Comparison of ENCODE assay signal across 28 mouse cellular contexts in genomic region chr2:166855771-166856170, GRCm38 (mm10).
"Had no signal": no experiment of that assay in that cellular context is flagged by ENCODE, and none has a peak within 500 bp of the region (broad histone marks: within the 10 kb centered on the region; RNA-seq: fewer than 3 reads in every experiment).

No protein-coding gene starts in this region.

- H3K27me3 ChIP-seq: embryonic facial prominence, embryonic 12.5 days; embryonic facial prominence, embryonic 13.5 days; embryonic facial prominence, embryonic 15.5 days; forebrain, embryonic 12.5 days; forebrain, embryonic 13.5 days; forebrain, embryonic 15.5 days had no signal

- H3K9me3 ChIP-seq: embryonic facial prominence, embryonic 13.5 days; embryonic facial prominence, embryonic 15.5 days; forebrain, embryonic 12.5 days; forebrain, embryonic 15.5 days had no signal

- H3K4me1 ChIP-seq: embryonic facial prominence, embryonic 10.5 days; embryonic facial prominence, embryonic 12.5 days; embryonic facial prominence, embryonic 13.5 days; embryonic facial prominence, embryonic 15.5 days; forebrain, embryonic 10.5 days; forebrain, embryonic 12.5 days; forebrain, embryonic 13.5 days; forebrain, embryonic 15.5 days had no signal

- H3K4me3 ChIP-seq: embryonic facial prominence, embryonic 10.5 days; embryonic facial prominence, embryonic 12.5 days; embryonic facial prominence, embryonic 13.5 days; embryonic facial prominence, embryonic 15.5 days; erythroblast, embryonic 14.5 days; forebrain, embryonic 10.5 days; forebrain, embryonic 12.5 days; forebrain, embryonic 13.5 days; forebrain, embryonic 15.5 days; gastrocnemius, adult 2 months; heart, adult 2 months had no signal

- H3K4me2 ChIP-seq: embryonic facial prominence, embryonic 12.5 days; embryonic facial prominence, embryonic 13.5 days; embryonic facial prominence, embryonic 15.5 days; forebrain, embryonic 12.5 days; forebrain, embryonic 13.5 days; forebrain, embryonic 15.5 days had no signal

- DNase-seq: cerebellum, adult 8-10 months; cerebellum, adult 9-10 months; cerebellum, adult 9-11 months; cerebellum, postnatal 10 days; cerebellum, postnatal 14 days; cerebellum, postnatal 25 days; cerebellum, postnatal 36 days; embryo, embryonic 11 days; forebrain, postnatal 0 days; gastrocnemius, adult 2 months; gastrocnemius, postnatal 10 days; gastrocnemius, postnatal 14 days; gastrocnemius, postnatal 25 days; gastrocnemius, postnatal 36 days; heart, adult 11 months; heart, adult 18-20 months; heart, adult 2 months had no signal

- ATAC-seq: forebrain, embryonic 13.5 days; forebrain, embryonic 14.5 days; forebrain, embryonic 15.5 days; forebrain, embryonic 16.5 days; forebrain, postnatal 0 days had no signal

- H3K9ac ChIP-seq: embryonic facial prominence, embryonic 12.5 days; embryonic facial prominence, embryonic 13.5 days; embryonic facial prominence, embryonic 15.5 days; forebrain, embryonic 12.5 days; forebrain, embryonic 13.5 days; forebrain, embryonic 15.5 days; forebrain, postnatal 0 days had no signal

- H3K27ac ChIP-seq: embryonic facial prominence, embryonic 10.5 days; embryonic facial prominence, embryonic 12.5 days; embryonic facial prominence, embryonic 13.5 days; embryonic facial prominence, embryonic 15.5 days; forebrain, embryonic 10.5 days; forebrain, embryonic 12.5 days; forebrain, embryonic 13.5 days; forebrain, embryonic 15.5 days; gastrocnemius, adult 2 months; heart, adult 2 months had no signal
